Mouse (Mus musculus) megakaryocyte-erythroid progenitor cell, adult 5 weeks (primary cell): ENCODE measurements around the gene Isoc2b. TPM values are rescaled to one million over a fixed set of nuclear protein-coding genes. Genes with fewer than 3 reads are reported as not detected.

Experiments
- polyA plus RNA-seq: library from polyadenylated mRNA; stranded (reverse); fragments of >175 nt; gene quantifications from 2 replicates; pipeline ENCODE4 v1.2.3, GENCODE M21; 2012

The Isoc2b gene
- polyA plus RNA-seq: 7.7 and 11.8 TPM in 2 replicates

GRCm38 (mm10) chr7:4870133-4870532 is at the start of gene Isoc2b:
Gene Isoc2b (minus strand): TSS chr7:4870258.

GRCm38 (mm10) chr7:4915007-4915665 is 45.1 kb upstream of the Isoc2b start, which contains the start of gene Zfp628:
Gene Zfp628 (plus strand): TSS chr7:4915217.

GRCm38 (mm10) chr7:4906466-4906950 is 36.5 kb upstream of the Isoc2b start, which contains the start of gene Gm36210:
Gene Gm36210 (minus strand): TSS chr7:4906516.

GRCm38 (mm10) chr7:4876753-4877221 is 6.7 kb upstream of the Isoc2b start, which contains the start of gene Isoc2a:
Gene Isoc2a (plus strand): TSS chr7:4877153.

GRCm38 (mm10) chr7:4844245-4844916 is 25.7 kb downstream of the Isoc2b start, which contains the start of gene Shisa7:
Gene Shisa7 (minus strand): TSS chr7:4844696.

GRCm38 (mm10) chr7:4812303-4813104 is 57.6 kb downstream of the Isoc2b start, which contains the start of gene Ube2s:
Gene Ube2s (minus strand): TSS chr7:4812590.

Other genes starting within 250 kb of the Isoc2b start
- gene Tmem86b, start 238.8 kb downstream of the Isoc2b start, polyA plus RNA-seq: 8.7 and 11.0 TPM in 2 replicates
- 283 and 305 TPM in 2 replicates for gene Ppp6r1, start 211.2 kb downstream of the Isoc2b start, polyA plus RNA-seq
- gene Hspbp1, start 185.2 kb downstream of the Isoc2b start, polyA plus RNA-seq: 124 and 128 TPM in 2 replicates
- 0.13 and 0.35 TPM in 2 replicates for gene Brsk1, start 179.7 kb downstream of the Isoc2b start, polyA plus RNA-seq
- 2.6 and 3.2 TPM in 2 replicates for gene Tmem150b, start 145.0 kb downstream of the Isoc2b start, polyA plus RNA-seq
- 312 and 341 TPM in 2 replicates for gene Kmt5c, start 130.1 kb downstream of the Isoc2b start, polyA plus RNA-seq
- 64.2 and 92.5 TPM in 2 replicates for gene Cox6b2, start 117.2 kb downstream of the Isoc2b start, polyA plus RNA-seq
- gene Fam71e2, start 99.0 kb downstream of the Isoc2b start, polyA plus RNA-seq: not detected in 2 replicates
- 0.10 and 1.1 TPM in 2 replicates for gene Il11, start 87.4 kb downstream of the Isoc2b start, polyA plus RNA-seq
- gene Tmem190, start 87.3 kb downstream of the Isoc2b start, polyA plus RNA-seq: not detected in 2 replicates
- 57.5 and 58.8 TPM in 2 replicates for gene Tmem238, start 80.6 kb downstream of the Isoc2b start, polyA plus RNA-seq
- gene Rpl28, start 77.4 kb downstream of the Isoc2b start, polyA plus RNA-seq: 10,504 and 11,093 TPM in 2 replicates
- 251 TPM in 2 replicates for gene Ube2s, start 57.7 kb downstream of the Isoc2b start, polyA plus RNA-seq
- gene Shisa7, start 25.6 kb downstream of the Isoc2b start, polyA plus RNA-seq: 0.24 and 0.79 TPM in 2 replicates
- 27.0 and 29.3 TPM in 2 replicates for gene Isoc2a, start 6.9 kb upstream of the Isoc2b start, polyA plus RNA-seq
- gene Gm36210, start 36.3 kb upstream of the Isoc2b start, polyA plus RNA-seq: 0.09 and 0.28 TPM in 2 replicates
- 76.1 and 85.0 TPM in 2 replicates for gene Zfp628, start 45.0 kb upstream of the Isoc2b start, polyA plus RNA-seq
- 1.3 and 1.9 TPM in 2 replicates for gene Nat14, start 51.8 kb upstream of the Isoc2b start, polyA plus RNA-seq
- gene Ssc5d, start 55.5 kb upstream of the Isoc2b start, polyA plus RNA-seq: 0.08 and 0.10 TPM in 2 replicates
- gene Sbk2, start 94.1 kb upstream of the Isoc2b start, polyA plus RNA-seq: 0.04 and 0.17 TPM in 2 replicates
- gene Sbk3, start 100.9 kb upstream of the Isoc2b start, polyA plus RNA-seq: not detected in 2 replicates
- gene Zfp579, start 125.9 kb upstream of the Isoc2b start, polyA plus RNA-seq: 53.1 and 73.1 TPM in 2 replicates
- gene Zfp524, start 144.2 kb upstream of the Isoc2b start, polyA plus RNA-seq: 49.6 and 56.4 TPM in 2 replicates
- gene Fiz1, start 144.4 kb upstream of the Isoc2b start, polyA plus RNA-seq: 55.3 and 63.3 TPM in 2 replicates
- gene Gm44973, start 145.2 kb upstream of the Isoc2b start, polyA plus RNA-seq: not detected in 2 replicates
- 75.2 and 76.9 TPM in 2 replicates for gene Zfp865, start 150.1 kb upstream of the Isoc2b start, polyA plus RNA-seq
- gene Ccdc106, start 150.3 kb upstream of the Isoc2b start, polyA plus RNA-seq: 0.83 and 1.2 TPM in 2 replicates
- gene 4632433K11Rik, start 163.9 kb upstream of the Isoc2b start, polyA plus RNA-seq: not detected in 2 replicates
- 1.3 and 2.7 TPM in 2 replicates for gene Zfp784, start 168.2 kb upstream of the Isoc2b start, polyA plus RNA-seq
- 36.3 and 49.1 TPM in 2 replicates for gene Zfp580, start 181.3 kb upstream of the Isoc2b start, polyA plus RNA-seq
- 486 and 623 TPM in 2 replicates for gene U2af2, start 191.9 kb upstream of the Isoc2b start, polyA plus RNA-seq
- gene Epn1, start 210.0 kb upstream of the Isoc2b start, polyA plus RNA-seq: 527 and 560 TPM in 2 replicates
- gene Rfpl4, start 246.7 kb upstream of the Isoc2b start, polyA plus RNA-seq: not detected in 2 replicates